Mouse (Mus musculus): ENCODE results near the gene Tmem38a.

The Tmem38a gene

GRCm38 (mm10) chr8:72584390-72584789 is 12.5 kb downstream of the Tmem38a start:
- DNase-seq (ENCODE audit: low spot score in 2 of 2): no peak

DNA sequence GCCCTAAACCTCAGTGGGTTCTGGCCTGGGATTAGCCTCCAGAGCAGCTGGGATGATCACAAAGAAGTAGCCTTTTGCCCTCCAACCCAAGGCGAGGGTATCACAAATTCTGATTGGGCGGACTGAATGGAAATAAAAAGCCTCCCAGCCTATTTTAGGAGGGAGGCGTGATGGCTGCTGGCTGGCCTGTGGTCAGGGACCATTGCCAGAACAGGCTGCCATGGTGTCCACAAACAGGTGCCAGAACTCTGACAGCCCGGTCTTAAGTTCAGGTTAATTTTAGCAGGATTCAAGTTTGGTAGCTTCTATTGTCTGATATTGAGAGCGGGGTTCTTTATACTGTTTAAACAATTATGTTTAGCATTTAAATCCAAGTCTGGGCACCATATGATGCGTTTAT is 16.0 kb downstream of the Tmem38a start:
- DNase-seq (ENCODE audit: low spot score in 2 of 2): no peak

- no peak for DNase-seq (ENCODE audit: low spot score in 2 of 2)
Observed at GRCm38 (mm10) chr8:72588865-72589264, 17.0 kb downstream of the Tmem38a start.

DNA sequence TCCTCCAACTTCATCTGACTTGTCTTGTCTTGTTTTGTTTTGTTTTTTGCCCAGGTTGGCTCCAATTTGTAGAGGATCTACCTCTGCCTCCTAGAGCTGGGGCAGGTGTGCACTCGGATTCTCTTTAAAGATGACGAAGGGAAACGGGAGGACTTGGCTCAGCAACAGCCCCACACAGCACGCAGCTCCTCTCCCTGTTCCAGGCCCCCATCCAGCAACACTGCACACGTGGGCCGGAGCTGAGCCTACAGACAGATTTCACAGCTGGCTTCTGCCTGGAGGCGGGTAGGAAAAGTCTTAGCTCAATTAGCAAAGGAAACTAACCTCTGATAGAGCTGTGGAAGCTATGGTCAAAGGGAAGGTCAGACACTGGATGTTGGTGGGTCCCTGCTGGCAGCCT is 17.4 kb downstream of the Tmem38a start:
- DNase-seq (ENCODE audit: low spot score in 2 of 2): no peak

- peak in 1 of 2 experiments; percentile 53 for DNase-seq (ENCODE audit: low spot score in 2 of 2)
Observed at GRCm38 (mm10) chr8:72590198-72590597, 18.3 kb downstream of the Tmem38a start.

Measured in cerebellum, postnatal 4 days (tissue).